Mouse (Mus musculus): Measurements from ENCODE around the gene Dhx32.
A peak's percentile ranks its signal among the peaks of the same experiment; 100 is the strongest.

Dhx32 gene

DNA sequence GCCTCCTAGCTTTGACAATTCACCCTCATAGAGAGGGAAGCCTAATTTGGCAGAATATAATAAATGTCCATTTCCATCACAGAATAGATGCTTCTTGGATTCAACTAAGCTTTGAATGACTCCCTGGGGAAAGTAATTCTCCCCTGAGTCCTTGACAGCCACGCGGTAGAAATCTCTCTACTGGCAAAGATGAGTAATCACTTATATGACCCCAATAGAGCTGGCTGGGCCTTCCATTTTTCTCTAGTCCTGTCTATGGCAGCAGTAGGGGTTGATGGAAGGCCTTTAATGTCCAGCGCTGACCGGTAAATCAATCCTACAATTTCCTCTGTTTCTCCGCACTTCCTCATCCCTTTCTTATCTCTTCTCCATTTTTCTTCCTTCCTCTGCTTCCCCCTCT lies 7.3 kb downstream of the Dhx32 start:
- no peak for DNase-seq (ENCODE audit: low read depth, low spot score)

DNA sequence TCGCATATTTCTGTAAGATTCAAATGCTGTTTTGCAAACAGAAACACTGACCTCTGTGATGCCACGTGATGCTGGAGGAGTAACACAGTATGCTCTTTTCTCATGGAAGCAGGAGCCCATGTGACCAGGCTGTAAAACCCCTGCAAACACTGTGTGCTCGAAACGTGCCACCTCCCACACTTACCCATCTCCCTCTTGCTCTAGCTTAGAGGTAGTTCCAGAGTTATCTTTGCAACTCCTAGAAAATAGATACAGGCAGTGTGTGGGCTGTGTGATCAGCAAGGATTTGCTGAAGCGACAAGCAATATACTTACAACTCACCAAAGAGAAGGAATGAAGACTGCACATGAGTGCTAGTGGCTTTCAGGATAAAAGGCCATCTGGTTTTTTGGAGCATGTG lies 14.0 kb downstream of the Dhx32 start:
- no peak for DNase-seq (ENCODE audit: low read depth, low spot score)

DNA sequence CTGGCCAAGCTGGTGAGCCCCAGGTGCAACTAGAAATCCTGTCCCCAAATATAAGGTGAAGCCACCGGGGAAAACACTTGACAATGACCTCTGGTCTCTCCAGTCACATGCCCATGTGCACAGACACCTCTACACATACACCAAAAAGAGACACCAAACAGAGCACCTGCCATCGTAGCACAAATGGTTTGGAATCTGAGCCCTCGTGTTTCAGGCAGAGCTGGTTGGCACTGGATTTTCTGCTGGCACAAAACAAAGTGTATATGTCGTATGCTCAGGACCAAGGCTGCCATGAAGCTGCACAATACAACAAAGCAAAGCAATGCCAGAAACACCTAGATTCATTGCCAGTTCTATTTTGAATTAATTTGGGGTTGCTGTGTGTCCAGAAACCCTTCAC lies 14.5 kb downstream of the Dhx32 start:
- DNase-seq (ENCODE audit: low read depth, low spot score), result no peak

DNA sequence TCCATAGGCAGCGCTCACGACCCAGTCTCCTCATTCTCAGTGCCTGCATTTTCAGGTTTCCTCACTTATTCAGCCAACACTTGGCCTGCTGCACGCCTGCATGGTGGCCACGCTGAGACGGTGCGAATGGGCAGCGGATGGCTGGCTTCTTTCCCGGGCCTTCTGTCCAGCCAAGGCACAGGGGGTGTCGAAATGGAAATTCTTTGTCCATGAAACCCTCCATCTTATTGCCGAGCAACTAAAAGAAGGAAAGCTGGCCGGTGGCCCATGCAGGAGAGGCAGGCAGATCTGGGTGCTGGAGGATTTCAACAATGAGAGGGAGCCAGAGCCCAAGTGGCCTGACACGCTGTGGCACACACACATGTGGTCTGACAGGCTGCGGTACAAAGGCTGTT lies 16.7 kb downstream of the Dhx32 start:
- no peak for DNase-seq (ENCODE audit: low read depth, low spot score)

DNA sequence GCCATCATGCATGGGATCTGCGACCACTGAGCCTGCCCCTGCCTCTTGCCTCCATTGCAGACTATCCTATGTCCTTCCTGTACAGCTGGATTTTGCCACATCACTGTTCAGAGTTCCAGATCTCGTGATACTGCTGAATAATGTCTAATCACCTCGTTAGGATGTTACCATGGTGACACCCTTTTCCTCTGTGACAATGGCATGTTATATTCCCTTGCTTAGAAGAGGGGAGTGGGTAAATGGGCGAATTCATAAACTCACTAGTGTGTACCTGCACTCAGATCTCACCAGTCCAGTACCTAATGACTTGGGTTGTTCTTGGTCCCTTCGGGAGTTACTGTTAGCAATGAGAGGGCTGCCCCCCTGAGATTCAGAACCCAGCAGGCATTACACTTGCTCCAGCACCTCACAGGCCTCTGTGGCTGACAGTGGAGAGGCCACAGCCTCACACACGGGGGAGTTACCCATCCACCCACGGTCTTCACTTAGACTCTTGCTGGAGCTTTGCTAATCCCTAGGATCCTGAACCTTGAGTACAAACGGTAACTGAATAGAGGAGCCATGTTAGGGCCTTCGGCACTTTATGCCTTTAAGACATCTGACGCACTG lies 17.2 kb downstream of the Dhx32 start:
- DNase-seq (ENCODE audit: low read depth, low spot score), result no peak

DNA sequence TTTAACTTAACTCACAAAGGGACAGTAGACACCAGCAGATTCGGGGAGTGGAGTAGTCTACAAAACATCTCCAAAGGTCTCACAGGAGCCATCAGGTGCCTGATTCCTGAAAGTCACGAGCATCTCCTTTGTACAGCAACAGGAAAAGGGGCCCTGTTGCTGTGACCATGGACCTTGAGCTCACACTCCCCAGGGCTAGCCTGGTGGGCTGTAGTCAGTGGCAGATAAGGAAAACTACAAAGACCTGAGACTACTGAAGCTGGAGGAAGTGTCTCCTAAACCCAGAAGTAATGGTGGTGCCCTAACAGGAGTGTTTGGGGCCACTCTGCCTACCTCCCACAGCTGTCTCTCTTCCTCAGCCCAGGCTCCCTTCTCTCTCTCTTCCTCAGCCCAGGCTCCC lies 18.1 kb downstream of the Dhx32 start:
- DNase-seq (ENCODE audit: low read depth, low spot score), result no peak

DNA sequence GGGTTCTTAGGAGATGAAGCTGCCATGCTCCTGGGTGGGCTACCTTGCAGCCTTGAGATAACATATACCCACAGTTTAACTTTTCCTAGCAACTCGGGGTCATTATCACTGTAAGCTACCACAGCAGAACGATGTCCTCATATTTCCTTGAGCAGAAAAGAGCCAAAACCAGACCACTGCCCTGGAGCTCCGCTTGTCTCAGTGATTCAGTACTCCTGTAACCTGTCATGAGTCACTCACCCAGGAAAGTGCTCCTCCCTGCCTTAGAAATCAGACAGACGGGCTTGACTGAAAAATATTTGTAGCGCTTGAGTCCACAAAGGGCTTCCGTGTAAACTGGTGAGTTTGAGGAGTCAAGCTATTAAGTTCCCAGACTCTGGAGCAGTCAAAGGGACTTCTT lies 19.8 kb downstream of the Dhx32 start:
- DNase-seq (ENCODE audit: low read depth, low spot score), result no peak

DNA sequence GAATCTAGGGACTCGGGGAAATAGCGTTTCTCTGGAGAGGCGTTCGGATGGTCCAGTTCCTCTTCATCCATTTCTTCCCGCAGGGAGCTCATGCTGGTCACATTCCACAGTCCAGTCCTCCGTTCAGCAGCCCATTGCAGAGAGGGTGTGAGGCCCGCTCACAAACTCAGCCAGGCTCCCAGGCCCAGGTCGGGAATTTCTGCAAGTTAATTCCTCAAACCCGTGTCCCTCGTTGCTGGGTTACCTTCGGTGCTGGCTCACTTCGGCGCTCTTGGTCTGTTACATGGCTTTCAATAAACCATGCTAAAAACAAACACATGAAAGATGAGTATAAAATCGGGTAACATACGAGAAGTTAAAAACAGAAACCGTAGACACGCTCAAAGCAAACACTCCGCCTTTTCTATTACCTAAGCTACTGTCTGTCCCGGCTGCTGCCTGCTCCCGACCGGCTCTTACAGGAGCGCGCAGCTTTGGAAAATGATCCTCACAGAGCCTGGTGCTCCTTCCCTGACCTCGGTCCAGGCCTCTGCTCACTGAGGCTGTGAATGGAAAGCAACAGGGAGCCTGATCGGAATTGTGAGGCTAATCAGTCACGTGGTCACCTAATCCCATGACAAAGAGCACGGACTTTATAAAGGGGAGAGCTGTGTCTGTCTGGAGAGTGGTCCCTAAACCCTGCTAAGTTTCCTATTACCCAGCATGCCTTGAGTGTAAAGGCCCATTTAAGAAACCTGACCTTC lies 22.7 kb downstream of the Dhx32 start:
- DNase-seq (ENCODE audit: low read depth, low spot score), result peak; percentile 60

DNA sequence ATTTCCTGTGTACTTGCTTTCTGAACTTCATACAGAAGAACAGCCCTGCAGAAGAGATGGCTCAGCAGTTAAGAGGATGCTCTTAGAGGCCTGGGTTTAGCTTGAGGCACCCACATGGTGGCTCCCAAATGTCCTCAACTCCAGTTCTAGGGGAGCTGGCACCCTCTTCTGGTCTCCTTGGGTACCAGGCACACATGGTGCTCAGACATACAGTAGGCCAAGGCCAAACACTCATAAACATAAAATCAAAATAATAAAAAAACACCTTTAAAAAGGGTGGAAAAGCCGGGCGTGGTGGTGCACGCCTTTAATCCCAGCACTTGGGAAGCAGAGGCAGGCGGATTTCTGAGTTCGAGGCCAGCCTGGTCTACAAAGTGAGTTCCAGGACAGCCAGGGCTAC lies 23.8 kb downstream of the Dhx32 start:
- no peak for DNase-seq (ENCODE audit: low read depth, low spot score)

DNA sequence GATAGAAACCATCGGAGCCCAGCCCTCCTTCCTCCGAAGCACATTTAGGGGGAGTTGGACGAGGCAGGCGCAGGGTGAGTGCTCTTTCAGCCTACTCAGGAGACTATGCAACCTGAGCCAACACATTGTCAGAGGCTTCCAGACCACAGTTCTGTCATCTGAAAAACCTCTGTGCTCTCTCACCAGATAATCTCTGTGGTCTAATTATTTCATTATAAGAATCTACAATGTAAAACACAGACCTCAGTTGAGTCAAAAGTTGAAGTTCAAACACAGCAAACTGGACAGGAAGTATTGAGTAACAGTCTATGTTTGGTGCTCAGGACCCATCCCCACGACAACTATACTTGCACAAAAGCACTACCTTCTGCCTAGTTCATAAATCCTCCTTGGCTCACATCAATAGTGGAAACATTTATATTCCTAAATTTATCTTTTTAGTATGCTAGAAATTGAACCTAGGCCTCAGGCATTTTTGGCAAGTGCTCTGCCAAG lies 24.5 kb downstream of the Dhx32 start:
- no peak for DNase-seq (ENCODE audit: low read depth, low spot score)

DNA sequence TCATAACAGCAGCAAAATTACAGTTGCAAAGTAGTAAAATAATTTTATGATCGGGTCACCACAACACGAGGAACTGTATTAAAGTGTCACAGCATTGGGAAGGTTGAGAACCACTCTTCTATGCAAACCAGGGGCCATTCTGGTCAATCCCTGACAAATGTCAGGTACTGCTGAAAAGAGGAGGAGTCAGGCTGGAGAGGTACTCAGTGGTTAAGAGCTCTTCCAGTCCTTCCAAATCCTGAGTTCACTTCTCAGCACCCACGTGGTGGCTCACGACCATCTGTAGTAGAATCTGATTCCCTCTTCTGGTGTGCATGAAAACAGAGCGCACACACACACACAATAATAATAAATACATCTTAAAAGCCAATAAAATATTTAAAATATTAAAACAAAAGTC lies 31.4 kb downstream of the Dhx32 start:
- DNase-seq (ENCODE audit: low read depth, low spot score), result no peak

DNA sequence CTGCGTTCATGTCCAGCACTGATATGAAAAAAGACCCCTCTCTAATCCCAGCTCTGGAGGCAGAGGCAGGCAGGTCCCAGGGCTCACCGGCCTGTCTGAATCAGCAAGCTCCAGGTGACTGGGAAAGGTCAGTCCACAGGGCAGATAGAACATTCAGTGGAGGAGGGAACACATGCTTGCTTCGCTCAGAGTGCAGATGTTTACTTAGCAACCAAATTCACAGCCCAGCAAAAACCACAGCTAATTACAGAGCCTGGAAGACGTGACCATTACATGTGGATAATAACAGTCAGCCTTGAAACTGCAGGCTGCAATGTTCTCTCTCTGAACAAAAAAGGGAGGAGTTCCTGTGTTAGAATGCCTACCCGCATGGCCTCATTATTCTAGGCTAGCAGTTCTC lies 31.9 kb downstream of the Dhx32 start:
- DNase-seq (ENCODE audit: low read depth, low spot score), result peak; percentile 10

DNA sequence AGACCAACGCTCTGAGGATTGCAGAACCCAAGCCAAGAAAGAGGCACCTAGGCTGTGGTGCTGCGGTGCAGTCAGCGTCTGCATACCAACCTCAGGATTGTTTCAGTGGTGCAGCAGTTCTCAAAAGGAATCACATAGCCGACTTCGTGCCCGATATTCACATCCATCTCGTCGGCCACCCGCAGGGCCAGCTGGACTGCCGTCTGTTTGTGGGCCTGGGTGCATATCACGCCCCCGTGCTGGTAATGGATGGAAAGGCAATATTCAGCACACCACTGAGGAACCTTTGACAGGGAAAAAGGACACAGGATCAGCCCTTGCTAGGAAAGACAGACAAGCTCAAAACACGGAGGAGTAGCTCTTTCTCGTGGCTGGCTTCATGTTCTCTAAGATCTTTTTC lies 33.8 kb downstream of the Dhx32 start:
- DNase-seq (ENCODE audit: low read depth, low spot score), result no peak

DNA sequence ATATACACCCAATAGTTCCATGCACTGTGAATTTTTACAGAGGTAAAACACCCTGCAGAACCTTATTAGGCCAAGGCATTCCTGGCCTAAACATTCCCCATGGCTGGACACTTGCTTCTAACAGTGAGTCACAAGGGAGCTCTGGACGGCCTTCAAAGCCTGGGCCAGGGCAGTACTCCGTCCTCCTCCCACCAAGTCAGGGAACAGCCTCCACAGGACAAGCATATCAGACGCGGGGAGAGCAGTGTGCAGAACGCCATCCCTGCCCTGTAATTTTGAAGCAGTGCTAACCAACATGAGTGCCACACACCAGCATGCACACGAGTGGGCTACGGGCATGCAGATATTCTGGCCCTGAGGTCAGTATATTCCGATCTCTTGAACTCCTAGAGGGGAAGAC lies 35.2 kb downstream of the Dhx32 start:
- DNase-seq (ENCODE audit: low read depth, low spot score), result no peak

DNA sequence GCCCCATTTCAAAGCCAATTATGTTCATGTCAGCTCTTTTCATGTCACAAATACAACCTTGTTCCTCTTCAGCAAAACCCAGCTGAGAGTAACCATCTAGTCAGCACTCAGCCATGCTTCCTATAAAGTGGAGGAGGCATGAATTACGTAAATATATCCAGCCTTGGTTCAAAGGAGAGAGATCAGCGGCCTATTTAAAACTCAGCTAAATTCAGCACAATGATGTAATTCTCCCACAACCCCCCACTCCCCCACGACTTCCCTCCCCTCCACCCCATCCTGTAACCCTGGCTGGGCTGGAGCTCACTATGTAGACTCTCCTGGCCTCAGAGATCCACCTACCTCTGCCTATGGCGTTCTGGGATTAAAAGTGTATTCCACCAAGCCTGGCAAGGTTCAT lies 37.8 kb downstream of the Dhx32 start:
- no peak for DNase-seq (ENCODE audit: low read depth, low spot score)

DNA sequence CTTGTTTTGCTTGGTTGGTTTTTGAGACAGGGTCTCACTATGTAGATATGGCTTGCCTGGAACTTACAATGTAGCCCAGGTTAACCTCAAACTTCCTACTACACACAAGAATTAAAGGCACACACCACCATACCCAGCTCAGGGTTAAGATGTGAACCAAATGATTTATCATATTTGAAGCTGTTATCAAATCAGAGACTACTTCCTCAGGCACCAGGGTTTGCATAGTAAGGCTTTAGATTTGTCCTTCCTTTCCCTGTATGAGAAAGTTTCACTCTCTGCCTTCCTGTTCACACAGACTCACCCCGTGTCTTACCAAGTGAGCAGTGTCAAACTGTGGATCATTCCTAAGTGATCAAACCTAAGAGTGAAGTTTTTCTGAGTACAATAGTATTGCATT lies 38.3 kb downstream of the Dhx32 start:
- DNase-seq (ENCODE audit: low read depth, low spot score), result no peak

DNA sequence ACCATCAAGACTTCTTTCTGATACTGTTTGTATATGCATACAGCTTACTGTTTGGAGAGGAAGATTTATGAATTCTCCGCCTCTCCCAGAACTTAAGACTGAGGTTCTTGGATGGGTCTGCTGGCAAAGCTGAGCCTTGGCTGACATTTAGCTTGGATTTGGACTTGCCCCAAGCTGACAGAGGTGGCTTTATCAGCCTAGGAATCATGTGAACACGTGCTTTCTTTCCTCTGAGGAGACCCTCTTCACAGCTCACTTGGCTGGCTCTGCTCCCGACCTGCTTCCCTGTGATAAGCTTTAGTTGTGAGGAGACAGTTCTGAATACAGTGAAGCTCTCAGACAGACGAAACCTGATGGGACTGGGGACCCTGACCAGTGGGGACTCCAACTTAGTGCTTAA lies 38.9 kb downstream of the Dhx32 start:
- DNase-seq (ENCODE audit: low read depth, low spot score), result no peak

DNA sequence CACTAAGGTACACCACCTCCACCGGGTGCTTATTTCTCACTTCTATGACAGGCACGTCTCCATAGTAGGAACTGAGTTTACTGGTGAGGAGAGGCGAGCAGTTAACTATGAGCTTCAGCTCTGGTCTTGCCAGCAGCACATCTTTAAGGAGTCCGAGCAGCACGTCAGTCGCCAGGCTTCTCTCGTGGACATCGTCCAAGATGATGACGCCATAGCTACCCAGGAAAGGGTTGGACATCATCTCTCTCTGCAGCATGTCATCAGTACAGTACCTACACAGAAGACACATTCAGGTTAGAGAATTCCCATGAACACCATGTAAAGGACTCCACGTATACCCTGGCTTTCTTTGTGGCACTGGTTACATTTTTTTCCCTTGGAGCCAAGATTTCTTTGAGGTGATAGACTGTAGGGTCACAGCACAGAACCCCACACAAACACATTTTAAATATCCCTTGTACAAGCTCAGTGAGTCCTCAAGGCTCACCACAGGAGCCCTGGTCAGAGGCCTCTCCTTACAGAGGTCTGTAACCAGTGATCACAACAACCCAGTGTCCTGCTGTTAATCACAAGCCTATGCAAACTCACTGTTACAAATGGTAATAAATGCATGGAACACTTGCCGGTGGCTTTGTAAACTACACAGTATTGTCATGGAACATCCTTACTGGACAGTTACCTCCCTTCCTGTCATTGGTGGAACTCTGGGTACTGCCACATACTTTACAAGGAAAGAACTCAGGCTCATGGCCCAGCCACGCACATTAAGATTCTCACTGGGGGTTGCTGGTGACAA lies 39.8 kb downstream of the Dhx32 start:
- no peak for DNase-seq (ENCODE audit: low read depth, low spot score)

DNA sequence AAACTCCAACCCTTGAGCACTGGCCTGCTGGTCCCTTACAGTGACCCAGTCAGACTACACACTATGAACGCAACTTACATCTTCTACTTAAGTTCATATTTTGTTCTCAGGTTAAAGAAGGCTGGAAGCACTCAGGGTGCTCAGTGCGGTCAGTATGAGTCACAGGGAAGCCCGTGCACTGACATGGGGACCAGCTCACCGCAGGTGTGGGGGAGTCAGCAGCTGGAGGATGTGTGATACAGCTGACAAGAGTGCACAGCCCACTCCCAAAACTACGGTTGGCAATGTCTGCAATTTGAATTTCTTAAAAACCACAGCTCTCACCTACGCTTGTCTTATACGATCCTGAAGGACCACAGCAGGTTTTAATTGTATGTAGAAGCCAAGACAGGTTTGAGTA lies 42.0 kb downstream of the Dhx32 start:
- no peak for DNase-seq (ENCODE audit: low read depth, low spot score)

DNA sequence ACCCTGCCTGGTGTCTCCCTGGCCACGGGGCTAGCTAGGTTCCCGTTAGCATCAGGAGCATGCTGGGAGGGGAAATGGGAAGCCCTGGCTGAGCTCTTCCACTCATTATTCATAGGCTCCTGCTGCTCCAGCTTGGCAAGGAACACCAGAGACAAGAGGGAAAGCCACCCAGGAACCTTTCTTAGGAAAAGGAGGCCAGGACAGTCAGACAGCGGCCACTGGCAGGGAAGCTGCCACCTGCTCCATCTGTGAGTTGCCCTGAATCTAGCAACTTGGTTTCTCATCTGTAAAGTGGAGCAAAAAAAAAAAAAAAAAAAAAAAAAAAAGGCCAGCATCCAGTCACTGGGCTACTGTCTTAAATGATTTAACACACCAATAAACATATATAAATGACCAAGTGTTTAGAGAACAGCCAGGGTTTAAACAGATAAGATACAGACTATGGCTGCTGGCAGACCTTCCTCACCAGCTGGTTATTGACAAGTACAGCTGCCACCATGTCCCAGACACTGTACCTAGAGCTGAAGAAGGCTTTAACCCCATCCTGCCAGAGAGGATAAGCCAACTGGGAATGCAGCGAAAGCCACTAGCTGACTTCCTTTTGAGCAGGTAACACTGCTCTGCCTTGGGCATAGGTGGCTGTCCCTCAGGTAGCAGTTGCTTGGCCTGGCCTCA lies 50.4 kb downstream of the Dhx32 start:
- DNase-seq (ENCODE audit: low read depth, low spot score), result no peak

DNA sequence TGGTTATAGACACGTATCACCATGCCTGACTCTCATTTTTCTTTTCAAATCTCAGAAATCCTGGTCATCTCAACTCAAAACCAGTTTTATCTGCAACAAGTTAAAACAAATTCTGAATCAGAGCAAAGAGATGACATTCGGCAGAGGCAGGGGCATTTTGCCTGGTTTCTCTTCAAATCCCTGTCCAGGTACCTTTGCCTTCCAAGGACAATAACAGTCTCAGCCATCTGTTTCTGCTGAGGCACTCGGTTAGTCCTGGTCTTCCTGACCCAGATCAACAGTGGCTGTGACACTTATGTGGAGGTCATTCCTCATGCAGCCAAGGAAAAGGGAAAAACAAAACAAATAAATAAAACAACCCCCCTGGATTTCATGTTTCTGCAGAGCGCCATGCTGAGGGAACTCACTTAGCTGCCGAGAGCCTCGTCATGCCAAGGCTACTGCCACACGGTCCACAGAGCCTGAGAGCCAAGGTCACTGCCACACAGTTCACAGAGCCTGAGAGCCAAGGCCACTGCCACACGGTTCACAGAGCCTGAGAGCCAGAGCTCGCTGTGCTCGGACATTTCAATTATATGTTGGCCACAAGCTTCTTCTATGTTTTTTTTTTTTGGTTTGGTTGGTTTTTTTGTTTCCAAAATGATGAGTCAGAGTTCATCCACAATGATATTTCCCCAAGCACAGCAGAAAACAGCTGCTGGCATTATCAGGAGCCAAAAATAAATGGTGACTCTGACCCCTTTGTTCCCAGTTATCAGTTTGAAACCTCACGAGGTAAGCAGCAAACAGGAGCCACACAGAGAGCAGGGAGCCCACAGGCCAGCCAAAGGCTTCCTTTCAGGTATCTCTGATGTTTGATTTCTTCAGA lies 52.0 kb downstream of the Dhx32 start:
- no peak for DNase-seq (ENCODE audit: low read depth, low spot score)
